Mouse (Mus musculus) liver, postnatal 0 days (tissue): Measurements from ENCODE around the gene Ube2i. TPM values are rescaled to one million over a fixed set of nuclear protein-coding genes. Genes with fewer than 3 reads are reported as not detected.
A peak's percentile ranks its signal among the peaks of the same experiment; 100 is the strongest.

Experiments used
- ATAC-seq: fragments of 200-750 bp; cut with Nextera tagmentation; 2 replicates; pipeline ENCODE4 v1.8.0; 2017; ENCODE audit warnings: mild to moderate bottlenecking, moderate library complexity
- DNase-seq: peaks from one replicate; pipeline ENCODE4 v3.0.0-alpha.2; 2016
- H3K27ac ChIP-seq: fragments of 300-500 bp; sonication (generic); 2 replicates; pipeline ENCODE4 v1.5.1; 2014; ENCODE audit warnings: antibody characterized with exemption, moderate library complexity, mild to moderate bottlenecking, low read depth
- H3K27me3 ChIP-seq: fragments of 300-500 bp; sonication (generic); 2 replicates; pipeline ENCODE4 v1.6.1; 2014; ENCODE audit warnings: low read length, control low read depth, mixed read lengths; ENCODE audit not compliant: insufficient read depth
- H3K36me3 ChIP-seq: fragments of 300-500 bp; sonication (generic); replicated peaks from 2 replicates; pipeline ENCODE4 v1.6.1; 2014; ENCODE audit warnings: mild to moderate bottlenecking, control low read depth, low read length, moderate library complexity, mixed read lengths; ENCODE audit not compliant: insufficient read depth
- H3K4me1 ChIP-seq: fragments of 300-500 bp; sonication (generic); 2 replicates; pipeline ENCODE4 v1.6.1; 2014; ENCODE audit warnings: antibody characterized with exemption, mild to moderate bottlenecking, control low read depth; ENCODE audit not compliant: insufficient read depth
- H3K4me2 ChIP-seq: fragments of 300-500 bp; sonication (generic); 2 replicates; pipeline ENCODE4 v1.6.1; 2014; ENCODE audit warnings: low read depth, mild to moderate bottlenecking, low read length, moderate library complexity, mixed read lengths
- H3K4me3 ChIP-seq: fragments of 300-500 bp; sonication (generic); 2 replicates; pipeline ENCODE4 v1.5.1; 2014; ENCODE audit warnings: low read depth, low read length
- H3K9ac ChIP-seq: fragments of 300-500 bp; sonication (generic); replicated peaks from 2 replicates; pipeline ENCODE4 v1.6.1; 2014; ENCODE audit warnings: mild to moderate bottlenecking, moderate library complexity
- H3K9me3 ChIP-seq: fragments of 300-500 bp; sonication (generic); 2 replicates; pipeline ENCODE4 v1.6.1; 2016; ENCODE audit warnings: mild to moderate bottlenecking, control low read depth, low read length, mixed read lengths
- CTCF ChIP-seq: sonication (generic); IDR thresholded peaks from 2 replicates; pipeline ENCODE4 v1.5.1; 2016; ENCODE audit warnings: antibody characterized with exemption, low read depth
- EP300 ChIP-seq: IDR thresholded peaks from 2 replicates; pipeline ENCODE4 v1.6.1; 2016; ENCODE audit warnings: antibody characterized with exemption, low read depth, mild to moderate bottlenecking
- WGBS: fragments of 180-500 bp; shearing (Covaris S2); extraction: QIAGEN DNeasy Blood & Tissue Kit; methylation state at CpG from one replicate; pipeline ENCODE4 v1.1.7; 2014; ENCODE audit not compliant: insufficient replicate concordance; 5-methylcytosine and 5-hydroxymethylcytosine counted together
- polyA plus RNA-seq: library from polyadenylated mRNA; unstranded; fragments of >200 nt; fragmentation: Nextera tagmentation; extraction: Ambion mirVana; gene quantifications from 2 replicates; pipeline ENCODE4 v1.2.1, GENCODE M21; 2015

Ube2i gene
- polyA plus RNA-seq, 1 experiment from 2014 or later: 164 TPM

GRCm38 (mm10) chr17:25294111-25294510, 19.7 kb upstream of the Ube2i start:
- Histone ChIP-seq H3K9ac (no peak overlapping the region), H3K4me1 (no peaks in the 10 kb centered on the region), H3K27ac (no peak overlapping the region), H3K4me2 (no peak overlapping the region), H3K27me3 (0 out of 2 replicates have a peak, but pooled peaks cover 2% of the 10 kb centered on the region), H3K36me3 (no peaks in the 10 kb centered on the region), H3K9me3 (no peaks in the 10 kb centered on the region), H3K4me3 (no peak overlapping the region)
- TF ChIP-seq EP300 (no peak), CTCF (no peak)
- DNase-seq (no peak), ATAC-seq (no peak)
- WGBS: 50% methylated on average over 1 of the region's 1 CpGs

GRCm38 (mm10) chr17:25293495-25293894, 19.1 kb upstream of the Ube2i start:
- Histone ChIP-seq H3K27me3 (0 out of 2 replicates have a peak, but pooled peaks cover 2% of the 10 kb centered on the region), H3K4me2 (no peak overlapping the region), H3K4me1 (no peaks in the 10 kb centered on the region), H3K27ac (no peak overlapping the region), H3K4me3 (no peak overlapping the region), H3K36me3 (no peaks in the 10 kb centered on the region), H3K9me3 (no peaks in the 10 kb centered on the region), H3K9ac (no peak overlapping the region)
- TF ChIP-seq EP300 (no peak), CTCF (no peak)
- WGBS: 33% methylated on average over 5 of the region's 5 CpGs
- ATAC-seq (no peak), DNase-seq (no peak)

- Histone ChIP-seq H3K27me3 (no peaks in the 10 kb centered on the region), H3K9ac (no peak overlapping the region), H3K4me1 (no peaks in the 10 kb centered on the region), H3K36me3 (no peaks in the 10 kb centered on the region), H3K9me3 (no peaks in the 10 kb centered on the region), H3K4me2 (no peak overlapping the region), H3K4me3 (no peak overlapping the region), H3K27ac (no peak overlapping the region)
- 25% methylated on average over 4 of the region's 4 CpGs for WGBS
- ATAC-seq (no peak), DNase-seq (no peak)
- TF ChIP-seq CTCF: peak; percentile 32
- no peak for TF ChIP-seq EP300
Measured at GRCm38 (mm10) chr17:25290411-25290810, 16.0 kb upstream of the Ube2i start.

- TF ChIP-seq CTCF: peak; percentile 74
- TF ChIP-seq EP300: no peak
- H3K27ac ChIP-seq: no peak overlapping the region
- no peak for ATAC-seq
- no peaks in the 10 kb centered on the region for H3K9me3 ChIP-seq
- no peak overlapping the region for H3K4me3 ChIP-seq
- no peaks in the 10 kb centered on the region for H3K36me3 ChIP-seq
- H3K4me2 ChIP-seq: no peak overlapping the region
- no peaks in the 10 kb centered on the region for H3K27me3 ChIP-seq
- peak; percentile 53 for DNase-seq
- 19% methylated on average over 4 of the region's 4 CpGs for WGBS
- no peaks in the 10 kb centered on the region for H3K4me1 ChIP-seq
- no peak overlapping the region for H3K9ac ChIP-seq
Measured at GRCm38 (mm10) chr17:25288842-25289241, 14.4 kb upstream of the Ube2i start.

GRCm38 (mm10) chr17:25285033-25285432, 10.6 kb upstream of the Ube2i start:
- ATAC-seq (no peak), DNase-seq (peak; percentile 77)
- Histone ChIP-seq H3K36me3 (no peaks in the 10 kb centered on the region), H3K4me3 (no peak overlapping the region), H3K27ac (no peak overlapping the region), H3K4me2 (no peak overlapping the region), H3K27me3 (no peaks in the 10 kb centered on the region), H3K4me1 (no peaks in the 10 kb centered on the region), H3K9me3 (no peaks in the 10 kb centered on the region), H3K9ac (no peak overlapping the region)
- TF ChIP-seq EP300: no peak
- TF ChIP-seq CTCF: peak; percentile 98
- 21% methylated on average over 3 of the region's 3 CpGs for WGBS

- DNase-seq (peak; percentile 72), ATAC-seq (peak; percentile 99)
- Histone ChIP-seq H3K4me2 (peak overlapping the region; percentile 11), H3K9me3 (no peaks in the 10 kb centered on the region), H3K27ac (0 out of 2 replicates have a peak overlapping the region, but pooled peaks have one; percentile 39), H3K27me3 (no peaks in the 10 kb centered on the region), H3K4me1 (no peaks in the 10 kb centered on the region), H3K36me3 (no peaks in the 10 kb centered on the region), H3K9ac (no peak overlapping the region), H3K4me3 (no peak overlapping the region)
- TF ChIP-seq EP300 (peak; percentile 49; the same call in 1 of the 2 replicates), CTCF (no peak)
- 30% methylated on average over 11 of the region's 11 CpGs for WGBS
Measured at GRCm38 (mm10) chr17:25282133-25282532, 7.7 kb upstream of the Ube2i start.

- DNase-seq (no peak), ATAC-seq (no peak)
- Histone ChIP-seq H3K4me3 (no peak overlapping the region), H3K36me3 (no peaks in the 10 kb centered on the region), H3K27me3 (no peaks in the 10 kb centered on the region), H3K4me2 (no peak overlapping the region), H3K9me3 (no peaks in the 10 kb centered on the region), H3K27ac (no peak overlapping the region), H3K9ac (no peak overlapping the region), H3K4me1 (peaks cover 22% of the 10 kb centered on the region)
- 84% methylated on average over 3 of the region's 3 CpGs for WGBS
- TF ChIP-seq EP300: no peak
- no peak for TF ChIP-seq CTCF
Measured at GRCm38 (mm10) chr17:25275833-25276232, 1.4 kb upstream of the Ube2i start.
